Mouse (Mus musculus) forebrain, embryonic 10.5 days (tissue): ENCODE results near the gene Bcl2a1b. TPM values are rescaled to one million over a fixed set of nuclear protein-coding genes. Genes with fewer than 3 reads are reported as not detected.
"Not testable (repeated sequence)": the region's sequence is repeated elsewhere in the genome, so short reads cannot be mapped to it uniquely, and the experiment has no call there.

Experiments used
- DNase-seq: peaks from one replicate; pipeline ENCODE4 v3.0.0-alpha.2; 2017; ENCODE audit warnings: low spot score; ENCODE audit errors: extremely low spot score
- H3K27ac ChIP-seq: fragments of 300-500 bp; sonication (generic); 2 replicates; pipeline ENCODE4 v1.5.1; 2016; ENCODE audit warnings: mild to moderate bottlenecking
- H3K27me3 ChIP-seq: fragments of 300-500 bp; sonication (generic); 2 replicates; pipeline ENCODE4 v1.6.1; 2016; ENCODE audit warnings: mild to moderate bottlenecking; ENCODE audit not compliant: poor library complexity, severe bottlenecking
- H3K36me3 ChIP-seq: fragments of 300-500 bp; sonication (generic); replicated peaks from 2 replicates; pipeline ENCODE4 v1.6.1; 2016; ENCODE audit warnings: mild to moderate bottlenecking, moderate library complexity
- H3K4me1 ChIP-seq: fragments of 300-500 bp; sonication (generic); 2 replicates; pipeline ENCODE4 v1.6.1; 2016
- H3K4me3 ChIP-seq: fragments of 300-500 bp; sonication (generic); 2 replicates; pipeline ENCODE4 v1.5.1; 2016; ENCODE audit warnings: mild to moderate bottlenecking, moderate library complexity
- H3K9me3 ChIP-seq: fragments of 300-500 bp; sonication (generic); 2 replicates; pipeline ENCODE4 v1.6.1; 2016; ENCODE audit warnings: mild to moderate bottlenecking, moderate library complexity
- WGBS: fragments of 180-500 bp; shearing (Covaris S2); methylation state at CpG from one replicate; pipeline ENCODE4 v1.1.7; 2016; 5-methylcytosine and 5-hydroxymethylcytosine counted together
- polyA plus RNA-seq: library from polyadenylated mRNA; unstranded; fragments of >200 nt; fragmentation: Nextera tagmentation; extraction: Ambion mirVana; gene quantifications from 2 replicates; pipeline ENCODE4 v1.2.1, GENCODE M21; 2016

Bcl2a1b gene
- 0.22 and 0.40 TPM in 2 replicates for polyA plus RNA-seq

DNA sequence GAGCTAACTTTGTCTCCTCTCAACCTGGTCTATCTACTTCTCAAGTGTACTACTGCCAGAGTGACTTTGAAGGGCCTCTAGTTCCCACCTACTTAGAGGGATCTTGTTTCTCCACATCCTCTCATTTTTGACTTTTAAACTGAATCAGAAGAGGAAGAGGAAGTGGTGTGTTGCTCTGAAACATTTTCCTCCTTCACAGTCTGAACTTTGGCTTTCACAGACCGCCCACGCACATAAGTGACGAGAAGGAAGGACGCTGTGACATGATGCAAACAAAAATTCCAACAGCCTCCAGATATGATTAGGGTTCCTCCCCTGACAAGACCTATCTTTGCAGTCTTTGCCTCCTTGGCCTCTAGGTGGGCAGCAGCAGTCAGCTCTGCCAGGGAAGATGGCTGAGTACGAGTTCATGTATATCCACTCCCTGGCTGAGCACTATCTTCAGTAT lies at the start of gene Bcl2a1b, which contains the start of gene Gm29094:
Bcl2a1b (plus strand) TSS at position 241 of the 448 bp plus-strand sequence.
Gm29094 (plus strand) TSS at position 411 of the 448 bp plus-strand sequence.
- not testable (repeated sequence) for DNase-seq, H3K9me3 ChIP-seq, H3K36me3 ChIP-seq, H3K4me3 ChIP-seq, H3K27me3 ChIP-seq, H3K4me1 ChIP-seq, H3K27ac ChIP-seq
- WGBS, result 93% methylated on average over 5 of the region's 5 CpGs

GRCm38 (mm10) chr9:89172539-89172938 lies 26.5 kb upstream of the Bcl2a1b start:
- not testable (repeated sequence) for H3K4me3 ChIP-seq, DNase-seq, H3K27me3 ChIP-seq, H3K4me1 ChIP-seq, H3K9me3 ChIP-seq, H3K27ac ChIP-seq, H3K36me3 ChIP-seq

DNA sequence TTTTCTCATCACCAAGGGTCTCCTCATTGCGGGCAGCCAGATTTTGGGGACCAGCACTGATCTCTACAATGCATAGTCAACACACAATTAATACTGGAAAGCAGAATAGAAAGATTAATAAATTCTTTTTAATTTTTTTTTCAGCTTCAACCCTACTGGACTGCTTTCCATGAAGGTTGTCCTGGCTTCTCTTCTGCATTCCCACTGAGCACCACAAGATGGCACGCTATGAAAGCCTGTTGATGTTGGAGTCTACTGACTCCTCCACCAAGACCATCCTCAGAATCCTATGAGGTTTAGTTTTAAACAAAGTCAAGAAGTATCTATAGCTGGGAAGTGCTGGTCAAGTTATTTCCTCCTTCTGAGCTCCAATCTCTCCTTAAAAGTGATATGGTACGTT lies 20.2 kb upstream of the Bcl2a1b start:
- not testable (repeated sequence) for H3K36me3 ChIP-seq, H3K9me3 ChIP-seq, DNase-seq, H3K27ac ChIP-seq, H3K27me3 ChIP-seq, H3K4me1 ChIP-seq, H3K4me3 ChIP-seq
- 36% methylated on average over 2 of the region's 3 CpGs for whole genome bisulfite sequencing

- not testable (repeated sequence) for H3K27me3 ChIP-seq, H3K4me1 ChIP-seq
- WGBS, result 76% methylated on average over 4 of the region's 4 CpGs
These were observed 19.5 kb upstream of the Bcl2a1b start for GRCm38 (mm10) chr9:89179469-89179868.

GRCm38 (mm10) chr9:89187006-89187405 lies 12.0 kb upstream of the Bcl2a1b start:
- H3K4me1 ChIP-seq, H3K9me3 ChIP-seq, H3K27ac ChIP-seq, H3K27me3 ChIP-seq, DNase-seq, H3K4me3 ChIP-seq, H3K36me3 ChIP-seq: not testable (repeated sequence)
- WGBS, result 79% methylated on average over 15 of the region's 15 CpGs

More at GRCm38 (mm10) chr9:89179469-89179868, 19.5 kb upstream of the Bcl2a1b start:
- not testable (repeated sequence) for H3K27ac ChIP-seq, H3K4me3 ChIP-seq, DNase-seq, H3K9me3 ChIP-seq, H3K36me3 ChIP-seq

DNA sequence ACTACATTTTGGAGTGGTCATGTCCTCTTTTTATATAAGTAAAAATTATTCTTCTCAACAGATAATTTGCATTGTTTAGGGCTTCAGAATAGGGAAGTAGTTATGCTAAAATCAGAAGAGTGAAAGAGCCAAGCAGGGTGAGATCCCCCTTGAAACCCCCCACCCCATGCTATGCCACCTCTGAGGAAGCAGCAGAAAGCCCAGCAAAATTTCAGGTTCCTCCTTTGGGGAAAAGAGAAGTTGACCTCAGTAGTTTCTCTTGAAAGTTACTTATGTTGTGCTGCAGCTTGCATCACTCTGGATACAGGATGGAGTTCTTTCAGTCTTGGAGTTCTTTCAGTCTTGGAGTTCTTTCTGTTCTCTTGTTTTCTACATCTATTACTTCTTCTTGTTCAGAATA lies 3.5 kb upstream of the Bcl2a1b start:
- not testable (repeated sequence) for H3K4me1 ChIP-seq, H3K27ac ChIP-seq

GRCm38 (mm10) chr9:89197509-89197908 lies 1.5 kb upstream of the Bcl2a1b start:
- H3K27me3 ChIP-seq, DNase-seq, H3K9me3 ChIP-seq, H3K4me3 ChIP-seq, H3K27ac ChIP-seq, H3K36me3 ChIP-seq, H3K4me1 ChIP-seq: not testable (repeated sequence)
- 81% methylated on average over 1 of the region's 1 CpGs for WGBS

More for the DNA sequence above, 3.5 kb upstream of the Bcl2a1b start:
- DNase-seq, H3K27me3 ChIP-seq, H3K36me3 ChIP-seq, H3K4me3 ChIP-seq, H3K9me3 ChIP-seq: not testable (repeated sequence)

DNA sequence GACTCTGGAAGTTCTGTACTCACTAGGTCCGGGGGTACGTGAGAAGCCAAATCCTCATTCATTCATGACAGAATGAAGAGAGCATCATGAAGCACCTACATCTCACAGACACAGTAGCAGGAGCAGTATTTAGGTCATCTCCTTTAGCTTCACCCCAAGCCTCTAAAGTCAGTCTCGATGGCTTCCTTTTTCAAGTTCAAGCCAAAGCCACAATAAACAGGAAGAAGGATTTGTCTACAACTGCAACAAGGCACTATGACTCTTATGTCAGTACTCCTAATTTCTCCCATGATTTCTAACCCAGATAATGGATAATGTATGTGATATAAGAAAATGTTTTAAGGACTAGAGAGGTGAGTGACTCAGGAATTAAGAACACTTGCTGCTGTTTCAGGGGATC lies 660 bp upstream of the Bcl2a1b start:
- 90% methylated on average over 3 of the region's 3 CpGs for WGBS
- H3K27ac ChIP-seq, H3K9me3 ChIP-seq, H3K36me3 ChIP-seq, DNase-seq, H3K4me3 ChIP-seq, H3K27me3 ChIP-seq, H3K4me1 ChIP-seq: not testable (repeated sequence)

GRCm38 (mm10) chr9:89202256-89202655 lies 3.2 kb downstream of the Bcl2a1b start:
- not testable (repeated sequence) for H3K4me3 ChIP-seq

GRCm38 (mm10) chr9:89208939-89209338 lies 9.9 kb downstream of the Bcl2a1b start:
- 83% methylated on average over 1 of the region's 1 CpGs for WGBS
- DNase-seq, H3K36me3 ChIP-seq, H3K4me1 ChIP-seq, H3K27me3 ChIP-seq, H3K27ac ChIP-seq, H3K4me3 ChIP-seq, H3K9me3 ChIP-seq: not testable (repeated sequence)

More at GRCm38 (mm10) chr9:89202256-89202655, 3.2 kb downstream of the Bcl2a1b start:
- H3K27ac ChIP-seq, DNase-seq, H3K4me1 ChIP-seq, H3K27me3 ChIP-seq, H3K9me3 ChIP-seq, H3K36me3 ChIP-seq: not testable (repeated sequence)

GRCm38 (mm10) chr9:89210353-89211064 lies 11.5 kb downstream of the Bcl2a1b start, which contains the start of gene Mthfs:
Mthfs (plus strand) TSS chr9:89210676.
- not testable (repeated sequence) for H3K27me3 ChIP-seq, DNase-seq, H3K36me3 ChIP-seq, H3K4me1 ChIP-seq, H3K9me3 ChIP-seq
- peak within 1 kb of the TSS; percentile 42 for H3K4me3 ChIP-seq
- peak within 1 kb of the TSS; percentile 81 for H3K27ac ChIP-seq
- 32% methylated on average over 9 of the region's 12 CpGs for WGBS

DNA sequence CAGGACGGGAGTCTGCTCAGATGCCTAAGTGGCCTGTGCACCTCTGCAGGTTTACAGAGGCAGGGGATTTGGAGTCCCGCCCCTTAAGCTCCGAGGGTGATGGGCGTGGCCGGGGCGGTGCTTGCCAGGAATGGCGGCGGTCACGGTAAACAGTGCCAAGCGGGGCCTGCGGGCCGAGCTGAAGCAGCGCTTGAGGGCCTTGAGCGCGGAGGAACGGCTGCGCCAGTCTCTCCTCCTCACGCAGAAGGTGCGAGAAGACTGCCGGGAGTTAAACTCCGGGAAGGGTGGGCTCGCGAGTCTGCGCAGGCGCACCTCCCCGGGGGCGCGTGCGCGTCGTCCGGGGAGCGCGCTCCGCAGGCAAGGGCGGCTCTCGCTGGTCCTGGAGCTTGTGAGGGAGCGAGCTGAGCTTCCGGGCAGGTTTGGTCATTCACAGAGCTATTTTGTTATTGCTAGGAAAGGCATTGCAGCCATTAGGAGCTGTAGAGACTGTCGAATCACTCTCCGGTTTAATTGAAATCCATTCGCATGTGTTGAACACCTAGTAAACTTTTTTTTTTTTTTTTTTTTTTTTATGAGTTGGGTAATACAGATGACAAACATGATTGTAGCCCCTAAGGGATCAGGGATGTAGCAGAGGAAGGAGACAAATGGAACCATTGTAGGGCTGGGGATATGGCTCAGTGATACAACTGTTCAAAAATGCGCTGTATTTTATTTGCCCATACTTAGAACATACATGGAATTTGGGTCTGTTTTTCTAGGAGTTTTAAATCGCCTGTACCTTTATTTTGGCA lies 12.3 kb downstream of the Bcl2a1b start:
- peak overlapping the region; percentile 81 for H3K27ac ChIP-seq
- 9% methylated on average over 9 of the region's 44 CpGs for WGBS
- H3K36me3 ChIP-seq, H3K27me3 ChIP-seq, H3K4me1 ChIP-seq, H3K9me3 ChIP-seq, DNase-seq: not testable (repeated sequence)
- peak overlapping the region; percentile 42 for H3K4me3 ChIP-seq

- H3K4me3 ChIP-seq, H3K27ac ChIP-seq, H3K4me1 ChIP-seq, DNase-seq, H3K9me3 ChIP-seq, H3K27me3 ChIP-seq, H3K36me3 ChIP-seq: not testable (repeated sequence)
- WGBS, result 50% methylated on average over 1 of the region's 1 CpGs
These were observed 13.4 kb downstream of the Bcl2a1b start for GRCm38 (mm10) chr9:89212428-89212827.
